Mouse (Mus musculus): ENCODE results near the gene Tulp2.
A peak's percentile ranks its signal among the peaks of the same experiment; 100 is the strongest.
"Not testable (repeated sequence)": the region's sequence is repeated elsewhere in the genome, so short reads cannot be mapped to it uniquely, and the experiment has no call there.

Tulp2 gene

GRCm38 (mm10) chr7:45486761-45487415 is 5.2 kb downstream of the Tulp2 start, which contains the start of gene Gm45808:
Gene Gm45808, minus strand, starts transcription at chr7:45486811.
- DNase-seq (ENCODE audit: low spot score in 2 of 2), result no peak

GRCm38 (mm10) chr7:45487861-45488292 is 6.2 kb downstream of the Tulp2 start:
- no peak for DNase-seq (ENCODE audit: low spot score in 2 of 2)

GRCm38 (mm10) chr7:45488293-45489204 is 6.9 kb downstream of the Tulp2 start, which contains the start of gene Dhdh:
Gene Dhdh, minus strand, starts transcription at chr7:45488805.
- peak; percentile 61 to 64 for DNase-seq (ENCODE audit: low spot score in 2 of 2)

GRCm38 (mm10) chr7:45489578-45489977 is 7.9 kb downstream of the Tulp2 start:
- DNase-seq (ENCODE audit: low spot score in 2 of 2), result no peak

- no peak for DNase-seq (ENCODE audit: low spot score in 2 of 2)
Measured at GRCm38 (mm10) chr7:45490822-45491221, 9.1 kb downstream of the Tulp2 start.

- no peak for DNase-seq (ENCODE audit: low spot score in 2 of 2)
Measured at GRCm38 (mm10) chr7:45491264-45491663, 9.6 kb downstream of the Tulp2 start.

GRCm38 (mm10) chr7:45492225-45492844 is 10.7 kb downstream of the Tulp2 start:
- DNase-seq (ENCODE audit: low spot score in 2 of 2), result no peak

GRCm38 (mm10) chr7:45492951-45493350 is 11.3 kb downstream of the Tulp2 start:
- DNase-seq (ENCODE audit: low spot score in 2 of 2), result no peak

GRCm38 (mm10) chr7:45494548-45494947 is 12.9 kb downstream of the Tulp2 start:
- no peak for DNase-seq (ENCODE audit: low spot score in 2 of 2)

- no peak for DNase-seq (ENCODE audit: low spot score in 2 of 2)
Measured at GRCm38 (mm10) chr7:45498427-45498826, 16.8 kb downstream of the Tulp2 start.

GRCm38 (mm10) chr7:45507583-45507982 is 25.9 kb downstream of the Tulp2 start:
- no peak for DNase-seq (ENCODE audit: low spot score in 2 of 2)

GRCm38 (mm10) chr7:45508561-45508960 is 26.9 kb downstream of the Tulp2 start:
- no peak for DNase-seq (ENCODE audit: low spot score in 2 of 2)

- DNase-seq (ENCODE audit: low spot score in 2 of 2), result no peak
Measured at GRCm38 (mm10) chr7:45509181-45509882, 27.7 kb downstream of the Tulp2 start.

GRCm38 (mm10) chr7:45509912-45510787 is 28.5 kb downstream of the Tulp2 start, which contains the start of gene Nucb1:
Gene Nucb1, minus strand, starts transcription at chr7:45510406.
- DNase-seq (ENCODE audit: low spot score in 2 of 2), result peak; percentile 92 to 93

- DNase-seq (ENCODE audit: low spot score in 2 of 2), result no peak
Measured at GRCm38 (mm10) chr7:45514411-45514810, 32.7 kb downstream of the Tulp2 start.

- DNase-seq (ENCODE audit: low spot score in 2 of 2), result no peak
Measured at GRCm38 (mm10) chr7:45515436-45515835, 33.8 kb downstream of the Tulp2 start.

GRCm38 (mm10) chr7:45516846-45517245 is 35.2 kb downstream of the Tulp2 start:
- DNase-seq (ENCODE audit: low spot score in 2 of 2), result not testable (repeated sequence)

GRCm38 (mm10) chr7:45518618-45519017 is 36.9 kb downstream of the Tulp2 start:
- no peak for DNase-seq (ENCODE audit: low spot score in 2 of 2)

GRCm38 (mm10) chr7:45519345-45520120 is 37.9 kb downstream of the Tulp2 start:
- no peak for DNase-seq (ENCODE audit: low spot score in 2 of 2)

- DNase-seq (ENCODE audit: low spot score in 2 of 2), result no peak
Measured at GRCm38 (mm10) chr7:45520605-45521004, 38.9 kb downstream of the Tulp2 start.

Measured in right cerebral cortex, postnatal 10 days (tissue).